Mouse (Mus musculus): ENCODE results near the gene Nfatc4. TPM values are rescaled to one million over a fixed set of nuclear protein-coding genes. Genes with fewer than 3 reads are reported as not detected.

Nfatc4 gene
- polyA plus RNA-seq, 1 experiment from 2014 or later, result 21.1 TPM

DNA sequence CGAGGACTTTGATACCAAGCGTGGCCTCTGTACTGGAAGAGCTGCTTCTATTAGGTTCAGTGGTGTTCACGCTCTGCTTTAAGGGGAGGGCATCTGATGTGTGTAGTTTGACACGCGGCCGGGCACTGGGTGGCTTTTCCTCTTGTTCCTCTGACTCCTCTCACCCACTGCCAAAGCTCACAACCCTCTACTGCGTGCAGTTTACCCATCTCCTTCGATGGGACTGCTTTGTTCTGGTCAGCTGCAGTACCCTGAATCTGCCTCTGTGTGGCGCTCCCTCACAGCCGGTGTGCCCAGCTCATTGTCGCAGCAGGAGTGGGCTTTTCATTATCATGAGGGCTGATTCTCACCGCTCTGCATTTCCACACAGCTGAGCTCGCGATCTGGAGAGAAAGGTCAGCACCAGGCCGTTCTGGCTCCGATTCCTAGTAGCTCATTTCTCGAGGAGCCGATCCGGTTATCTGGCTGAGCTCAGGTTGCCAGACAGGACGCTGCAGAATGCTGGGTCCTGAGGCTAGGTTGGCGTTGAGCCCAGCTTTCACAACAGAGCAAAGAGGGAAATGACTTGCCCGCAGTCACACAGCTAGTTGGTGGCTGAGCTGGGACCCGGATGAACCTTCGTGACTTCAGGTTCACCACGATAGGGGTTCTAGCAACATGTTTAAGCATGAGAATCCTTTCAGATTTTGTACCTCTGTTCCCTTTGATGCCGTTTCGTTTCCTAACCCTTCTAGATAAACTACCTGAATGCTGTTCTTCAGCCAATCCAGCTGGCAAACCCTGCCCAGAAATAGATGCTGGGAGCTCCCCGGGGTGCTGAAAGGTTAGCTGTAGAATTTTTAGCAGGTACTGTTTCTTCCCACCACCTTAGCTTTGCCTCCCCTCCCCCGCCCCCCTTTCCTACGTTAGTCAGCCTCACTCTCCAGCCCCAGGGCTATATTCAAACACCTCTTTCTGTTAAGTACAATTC, 51.1 kb downstream of the Nfatc4 start:
- no peaks in the 10 kb centered on the region for H3K27me3 ChIP-seq (replicated peaks; ENCODE audit: control insufficient read depth, insufficient read depth, low read length)
- H3K36me3 ChIP-seq (ENCODE audit: control insufficient read depth, insufficient read depth, low read length), result peaks cover 18% of the 10 kb centered on the region
- no peak overlapping the region for H3K27ac ChIP-seq (ENCODE audit: low read length)
- H3K4me3 ChIP-seq (ENCODE audit: low read length), result peak overlapping the region; percentile 34
- no peaks in the 10 kb centered on the region for H3K9me3 ChIP-seq (ENCODE audit: control insufficient read depth, low read length)
- 13% methylated on average over 30 of the region's 30 CpGs for WGBS
- peak overlapping the region; percentile 59 for H3K4me2 ChIP-seq (ENCODE audit: low read depth, low read length)
- ATAC-seq, result peak; percentile 64
- peak overlapping the region; percentile 57; the same call in 1 of the 2 replicates for H3K9ac ChIP-seq (ENCODE audit: low read depth, low read length)
- peaks cover 13% of the 10 kb centered on the region; the same call in 1 of the 2 replicates for H3K4me1 ChIP-seq (ENCODE audit: control insufficient read depth, insufficient read depth, low read length)

DNA sequence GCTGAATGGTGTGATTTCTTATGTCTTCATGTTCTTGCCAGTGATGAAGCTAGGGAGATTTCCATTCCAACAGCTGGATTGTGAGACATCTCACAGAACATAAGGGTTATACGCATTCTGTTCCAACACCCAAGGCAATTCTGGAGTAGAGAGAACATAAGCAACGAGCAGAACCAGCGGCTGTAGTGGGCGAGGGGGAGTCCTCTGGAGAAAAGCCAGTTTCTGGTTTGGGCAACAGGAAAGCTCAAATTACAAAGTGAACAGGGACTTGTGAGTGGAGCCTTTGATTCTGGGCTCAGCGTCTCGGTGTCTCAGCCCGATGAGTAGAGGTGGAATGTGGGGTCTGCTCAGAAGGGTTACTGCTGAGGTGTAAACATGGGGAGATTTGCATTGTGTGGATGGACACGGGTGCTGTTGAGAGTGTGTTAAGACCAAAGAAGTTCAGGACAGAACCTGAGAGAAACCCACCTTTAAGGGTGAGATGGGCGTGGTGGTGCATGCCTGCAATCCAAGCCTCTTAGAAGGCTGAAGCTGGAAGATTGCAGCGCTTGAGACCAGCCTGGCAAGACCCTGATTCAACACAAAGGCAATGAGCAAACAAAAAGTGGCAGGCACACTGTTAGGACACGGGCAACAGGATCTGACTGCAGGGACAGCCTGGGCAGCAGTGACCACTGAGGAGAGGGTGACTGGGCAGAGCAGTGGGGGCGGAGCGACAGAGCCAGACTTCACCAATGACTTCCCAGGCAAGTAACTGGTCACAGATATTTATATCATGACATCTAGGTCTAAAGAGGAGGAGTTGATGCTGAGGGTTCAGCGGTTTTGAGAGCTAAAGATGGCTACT, 54.7 kb downstream of the Nfatc4 start:
- H3K4me1 ChIP-seq (ENCODE audit: control insufficient read depth, insufficient read depth, low read length), result peaks cover 14% of the 10 kb centered on the region; the same call in 1 of the 2 replicates
- H3K4me3 ChIP-seq (ENCODE audit: low read length), result no peak overlapping the region
- H3K27ac ChIP-seq (ENCODE audit: low read length), result no peak overlapping the region
- no peak overlapping the region for H3K4me2 ChIP-seq (ENCODE audit: low read depth, low read length)
- no peaks in the 10 kb centered on the region for H3K9me3 ChIP-seq (ENCODE audit: control insufficient read depth, low read length)
- 15% methylated on average over 14 of the region's 14 CpGs for WGBS
- no peak overlapping the region for H3K9ac ChIP-seq (ENCODE audit: low read depth, low read length)
- no peak for ATAC-seq
- H3K27me3 ChIP-seq (replicated peaks; ENCODE audit: control insufficient read depth, insufficient read depth, low read length), result no peaks in the 10 kb centered on the region
- no peaks in the 10 kb centered on the region for H3K36me3 ChIP-seq (ENCODE audit: control insufficient read depth, insufficient read depth, low read length)

DNA sequence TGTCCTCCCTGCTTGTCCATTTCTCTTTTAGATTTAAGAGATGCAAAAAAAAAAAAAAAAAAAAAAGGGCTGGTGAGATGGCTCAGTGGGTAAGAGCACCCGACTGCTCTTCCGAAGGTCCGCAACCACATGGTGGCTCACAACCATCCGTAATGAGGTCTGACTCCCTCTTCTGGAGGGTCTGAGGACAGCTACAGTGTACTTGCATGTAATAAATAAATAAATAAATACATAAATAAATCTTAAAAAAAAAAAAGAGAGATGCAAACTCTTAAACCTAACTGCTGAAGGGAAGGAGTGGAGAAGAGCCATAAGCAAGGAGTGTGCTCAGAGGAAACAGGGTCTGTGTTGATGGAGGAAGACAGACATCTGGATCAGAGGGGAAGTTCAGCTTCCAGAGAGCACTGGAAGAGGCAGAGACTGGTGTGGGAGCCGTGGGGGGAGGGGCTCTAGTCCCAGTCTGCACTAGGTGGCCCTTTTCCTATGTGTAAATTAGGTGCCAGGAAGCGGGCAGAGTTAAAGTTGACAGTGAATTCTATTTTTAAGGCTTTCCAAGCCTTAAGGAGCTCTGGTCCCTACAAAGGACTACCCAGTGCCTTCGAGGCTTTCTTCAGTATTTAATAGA, 55.5 kb downstream of the Nfatc4 start:
- Histone ChIP-seq H3K27ac (ENCODE audit: low read length) (no peak overlapping the region), H3K4me1 (ENCODE audit: control insufficient read depth, insufficient read depth, low read length) (peaks cover 22% of the 10 kb centered on the region; the same call in 1 of the 2 replicates), H3K27me3 (replicated peaks; ENCODE audit: control insufficient read depth, insufficient read depth, low read length) (no peaks in the 10 kb centered on the region), H3K9ac (ENCODE audit: low read depth, low read length) (no peak overlapping the region), H3K36me3 (ENCODE audit: control insufficient read depth, insufficient read depth, low read length) (no peaks in the 10 kb centered on the region), H3K4me3 (ENCODE audit: low read length) (no peak overlapping the region), H3K4me2 (ENCODE audit: low read depth, low read length) (no peak overlapping the region), H3K9me3 (ENCODE audit: control insufficient read depth, low read length) (no peaks in the 10 kb centered on the region)
- no peak for ATAC-seq
- WGBS, result 28% methylated on average over 7 of the region's 7 CpGs

DNA sequence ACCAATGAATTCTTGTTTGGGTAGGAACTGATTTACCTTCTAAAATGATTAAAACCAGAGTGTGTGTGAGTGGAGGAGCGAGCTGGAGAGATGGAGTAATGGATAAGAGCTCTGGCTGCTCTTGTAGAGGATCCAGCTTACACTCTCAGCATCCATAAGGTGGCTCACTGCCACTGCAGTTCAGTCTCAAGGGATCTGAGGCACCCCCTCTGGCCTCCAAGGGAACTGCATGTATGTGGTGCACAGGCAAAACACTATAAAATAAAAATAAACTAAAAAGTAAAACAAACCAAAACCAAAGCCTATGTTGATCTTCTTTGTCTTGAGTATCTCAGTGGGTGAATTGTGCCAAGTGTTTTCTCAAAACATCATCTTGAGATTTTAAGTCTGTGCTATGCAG, 56.7 kb downstream of the Nfatc4 start:
- H3K9me3 ChIP-seq (ENCODE audit: control insufficient read depth, low read length), result no peaks in the 10 kb centered on the region
- no peak overlapping the region for H3K27ac ChIP-seq (ENCODE audit: low read length)

DNA sequence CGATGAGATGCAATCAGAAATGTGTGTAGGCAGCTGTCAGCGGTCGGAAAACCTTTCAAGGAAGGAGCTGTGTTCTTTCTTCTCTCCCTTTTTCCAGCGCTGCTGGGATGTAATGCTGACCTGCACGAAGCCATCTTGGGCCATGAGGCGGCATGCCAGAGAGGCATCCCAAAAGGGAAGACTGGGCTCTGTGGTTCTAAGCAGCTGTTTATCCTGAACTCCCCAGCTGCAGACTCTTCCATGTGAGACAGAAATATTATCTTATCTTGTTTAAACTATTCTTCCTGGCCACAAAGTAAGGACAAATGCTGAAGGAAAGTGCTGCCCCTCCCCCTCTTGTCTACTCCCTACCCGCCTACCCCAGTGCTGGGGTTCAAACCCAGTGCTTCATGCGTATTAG, 58.0 kb downstream of the Nfatc4 start:
- Histone ChIP-seq H3K27ac (ENCODE audit: low read length) (no peak overlapping the region), H3K27me3 (replicated peaks; ENCODE audit: control insufficient read depth, insufficient read depth, low read length) (no peaks in the 10 kb centered on the region), H3K4me2 (ENCODE audit: low read depth, low read length) (no peak overlapping the region), H3K9me3 (ENCODE audit: control insufficient read depth, low read length) (no peaks in the 10 kb centered on the region), H3K4me1 (ENCODE audit: control insufficient read depth, insufficient read depth, low read length) (peaks cover 25% of the 10 kb centered on the region), H3K9ac (ENCODE audit: low read depth, low read length) (no peak overlapping the region), H3K4me3 (ENCODE audit: low read length) (no peak overlapping the region), H3K36me3 (ENCODE audit: control insufficient read depth, insufficient read depth, low read length) (no peaks in the 10 kb centered on the region)
- ATAC-seq, result no peak
- 69% methylated on average over 8 of the region's 8 CpGs for WGBS

More for the DNA sequence above, 56.7 kb downstream of the Nfatc4 start:
- Histone ChIP-seq H3K4me1 (ENCODE audit: control insufficient read depth, insufficient read depth, low read length) (peaks cover 24% of the 10 kb centered on the region), H3K4me3 (ENCODE audit: low read length) (no peak overlapping the region), H3K9ac (ENCODE audit: low read depth, low read length) (no peak overlapping the region), H3K27me3 (replicated peaks; ENCODE audit: control insufficient read depth, insufficient read depth, low read length) (no peaks in the 10 kb centered on the region), H3K36me3 (ENCODE audit: control insufficient read depth, insufficient read depth, low read length) (no peaks in the 10 kb centered on the region), H3K4me2 (ENCODE audit: low read depth, low read length) (no peak overlapping the region)
- WGBS, result 42% methylated on average over 1 of the region's 1 CpGs
- no peak for ATAC-seq

DNA sequence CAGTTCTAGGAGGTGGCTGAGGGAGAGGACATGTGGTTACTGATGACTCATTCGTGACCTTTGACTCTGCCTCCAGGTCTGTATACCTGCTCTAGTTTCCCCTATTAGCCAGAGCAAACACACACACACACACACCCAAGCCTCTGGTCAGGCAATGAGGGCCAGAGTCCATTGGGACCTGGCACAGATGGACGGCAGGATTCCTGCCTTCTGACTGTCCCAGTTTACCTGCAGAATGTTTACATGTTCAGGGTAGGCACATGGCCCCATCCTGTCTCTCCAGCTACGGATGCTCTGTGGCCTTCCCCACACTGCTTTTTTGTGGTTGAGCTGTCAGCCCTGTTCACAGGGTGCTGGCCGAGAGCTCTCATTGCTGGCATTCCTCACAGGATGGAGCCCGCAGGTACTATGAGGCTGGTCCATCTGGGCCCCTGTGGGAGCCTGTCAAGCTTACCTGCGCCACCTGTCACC, 59.3 kb downstream of the Nfatc4 start:
- Histone ChIP-seq H3K4me2 (ENCODE audit: low read depth, low read length) (no peak overlapping the region), H3K36me3 (ENCODE audit: control insufficient read depth, insufficient read depth, low read length) (peaks cover 3% of the 10 kb centered on the region), H3K4me1 (ENCODE audit: control insufficient read depth, insufficient read depth, low read length) (peaks cover 36% of the 10 kb centered on the region), H3K27ac (ENCODE audit: low read length) (peak overlapping the region; percentile 80), H3K27me3 (replicated peaks; ENCODE audit: control insufficient read depth, insufficient read depth, low read length) (no peaks in the 10 kb centered on the region), H3K9me3 (ENCODE audit: control insufficient read depth, low read length) (no peaks in the 10 kb centered on the region), H3K4me3 (ENCODE audit: low read length) (no peak overlapping the region), H3K9ac (ENCODE audit: low read depth, low read length) (peak overlapping the region; percentile 3; the same call in 1 of the 2 replicates)
- 32% methylated on average over 6 of the region's 6 CpGs for WGBS
- peak; percentile 73 for ATAC-seq

DNA sequence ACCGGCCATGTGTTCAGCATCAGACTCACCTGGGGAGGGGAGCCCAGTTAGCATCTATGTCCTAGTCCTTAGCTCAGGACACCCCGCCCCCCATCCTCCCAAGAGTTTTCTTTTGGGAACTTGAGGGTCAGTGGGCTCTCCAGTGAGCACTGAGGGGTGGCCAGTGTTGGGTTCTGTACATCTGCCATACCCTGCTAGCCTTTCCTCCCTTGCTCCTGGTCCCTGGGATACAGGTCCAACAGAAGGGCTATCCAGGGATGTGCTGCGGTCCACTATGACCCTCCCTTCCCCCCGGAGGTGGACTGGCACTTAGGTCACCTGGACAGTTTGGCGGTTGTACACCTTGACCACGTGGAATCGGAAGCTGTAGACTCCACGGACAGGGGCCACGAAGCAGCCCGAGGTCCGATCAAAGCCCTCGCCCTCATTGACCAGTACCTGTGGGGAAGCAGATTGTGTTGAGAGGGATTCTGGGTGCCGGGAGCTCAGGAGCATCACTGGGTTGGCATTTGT, 60.3 kb downstream of the Nfatc4 start:
- WGBS, result 92% methylated on average over 13 of the region's 13 CpGs
- no peak overlapping the region for H3K4me2 ChIP-seq (ENCODE audit: low read depth, low read length)
- no peak for ATAC-seq

More for the DNA sequence above, 60.3 kb downstream of the Nfatc4 start:
- H3K9me3 ChIP-seq (ENCODE audit: control insufficient read depth, low read length), result no peaks in the 10 kb centered on the region
- H3K27ac ChIP-seq (ENCODE audit: low read length), result 0 out of 2 replicates have a peak overlapping the region, but pooled peaks have one; percentile 80
- peaks cover 11% of the 10 kb centered on the region for H3K36me3 ChIP-seq (ENCODE audit: control insufficient read depth, insufficient read depth, low read length)
- no peaks in the 10 kb centered on the region for H3K27me3 ChIP-seq (replicated peaks; ENCODE audit: control insufficient read depth, insufficient read depth, low read length)
- peaks cover 35% of the 10 kb centered on the region for H3K4me1 ChIP-seq (ENCODE audit: control insufficient read depth, insufficient read depth, low read length)
- 0 out of 2 replicates have a peak overlapping the region, but pooled peaks have one; percentile 3 for H3K9ac ChIP-seq (ENCODE audit: low read depth, low read length)
- H3K4me3 ChIP-seq (ENCODE audit: low read length), result no peak overlapping the region
